Mouse (Mus musculus) liver, embryonic 15.5 days (tissue): ENCODE measurements around the gene Dkc1. TPM values are rescaled to one million over a fixed set of nuclear protein-coding genes. Genes with fewer than 3 reads are reported as not detected.
"Not testable (repeated sequence)": the region's sequence is repeated elsewhere in the genome, so short reads cannot be mapped to it uniquely, and the experiment has no call there.

Experiments
- ATAC-seq: fragments of 200-750 bp; cut with Nextera tagmentation; 2 replicates; pipeline ENCODE4 v1.8.0; 2017; ENCODE audit warnings: moderate number of reproducible peaks, mild to moderate bottlenecking, moderate library complexity; ENCODE audit not compliant: insufficient read depth
- H3K27ac ChIP-seq: fragments of 300-500 bp; sonication (generic); replicated peaks from 2 replicates; pipeline ENCODE4 v1.5.1; 2015; ENCODE audit warnings: mild to moderate bottlenecking, inconsistent platforms
- H3K27me3 ChIP-seq: fragments of 300-500 bp; sonication (generic); 2 replicates; pipeline ENCODE4 v1.6.1; 2015; ENCODE audit warnings: mild to moderate bottlenecking, inconsistent platforms
- H3K36me3 ChIP-seq: fragments of 300-500 bp; sonication (generic); replicated peaks from 2 replicates; pipeline ENCODE4 v1.6.1; 2015; ENCODE audit warnings: moderate library complexity, mild to moderate bottlenecking, inconsistent platforms
- H3K4me1 ChIP-seq: fragments of 300-500 bp; sonication (generic); replicated peaks from 2 replicates; pipeline ENCODE4 v1.6.1; 2015; ENCODE audit warnings: inconsistent platforms
- H3K4me2 ChIP-seq: fragments of 300-500 bp; sonication (generic); 2 replicates; pipeline ENCODE4 v1.6.1; 2015; ENCODE audit warnings: moderate library complexity, mild to moderate bottlenecking, inconsistent platforms
- H3K4me3 ChIP-seq: fragments of 300-500 bp; sonication (generic); replicated peaks from 2 replicates; pipeline ENCODE4 v1.5.1; 2015; ENCODE audit warnings: mild to moderate bottlenecking, inconsistent platforms
- H3K9ac ChIP-seq: fragments of 300-500 bp; sonication (generic); 2 replicates; pipeline ENCODE4 v1.6.1; 2015; ENCODE audit warnings: moderate library complexity, mild to moderate bottlenecking, inconsistent platforms
- H3K9me3 ChIP-seq: fragments of 300-500 bp; sonication (generic); replicated peaks from 2 replicates; pipeline ENCODE4 v1.6.1; 2016; ENCODE audit warnings: inconsistent platforms
- WGBS: fragments of 180-500 bp; shearing (Covaris S2); methylation state at CpG from one replicate; pipeline ENCODE4 v1.1.7; 2015; ENCODE audit warnings: mixed read lengths; ENCODE audit not compliant: insufficient replicate concordance; 5-methylcytosine and 5-hydroxymethylcytosine counted together
- polyA plus RNA-seq: library from polyadenylated mRNA; unstranded; fragments of >200 nt; fragmentation: Nextera tagmentation; extraction: Ambion mirVana; gene quantifications from 2 replicates; pipeline ENCODE4 v1.2.1, GENCODE M21; 2015

Dkc1 gene
- polyA plus RNA-seq, 1 experiment from 2014 or later = 73.9 TPM

- H3K9ac ChIP-seq, H3K9me3 ChIP-seq, H3K27me3 ChIP-seq, H3K36me3 ChIP-seq, H3K4me1 ChIP-seq, H3K27ac ChIP-seq: not testable (repeated sequence)
- peak overlapping the region; percentile 31 for H3K4me3 ChIP-seq
- peak overlapping the region; percentile 62 for H3K4me2 ChIP-seq
- 18% methylated on average over 25 of the region's 42 CpGs for WGBS
- peak; percentile 74 for ATAC-seq
Measured at GRCm38 (mm10) chrX:75143124-75143555, 47.5 kb downstream of the Dkc1 start.

GRCm38 (mm10) chrX:75148414-75148813, 52.8 kb downstream of the Dkc1 start:
- Histone ChIP-seq H3K27me3 (no peaks in the 10 kb centered on the region), H3K4me2 (no peak overlapping the region), H3K4me1 (peaks cover 5% of the 10 kb centered on the region), H3K9ac (no peak overlapping the region), H3K9me3 (no peaks in the 10 kb centered on the region), H3K4me3 (no peak overlapping the region), H3K36me3 (no peaks in the 10 kb centered on the region), H3K27ac (no peak overlapping the region)
- WGBS = 58% methylated on average over 4 of the region's 4 CpGs
- no peak for ATAC-seq

- H3K4me2 ChIP-seq = no peak overlapping the region
- ATAC-seq = no peak
- H3K27ac ChIP-seq = no peak overlapping the region
- no peak overlapping the region for H3K4me3 ChIP-seq
- no peaks in the 10 kb centered on the region for H3K9me3 ChIP-seq
- H3K4me1 ChIP-seq = peaks cover 5% of the 10 kb centered on the region
- H3K36me3 ChIP-seq = no peaks in the 10 kb centered on the region
- no peaks in the 10 kb centered on the region for H3K27me3 ChIP-seq
- 51% methylated on average over 2 of the region's 2 CpGs for WGBS
- H3K9ac ChIP-seq = no peak overlapping the region
Measured at GRCm38 (mm10) chrX:75150304-75150703, 54.6 kb downstream of the Dkc1 start.

GRCm38 (mm10) chrX:75152249-75152648, 56.6 kb downstream of the Dkc1 start:
- Histone ChIP-seq H3K9ac (no peak overlapping the region), H3K9me3 (no peaks in the 10 kb centered on the region), H3K27me3 (no peaks in the 10 kb centered on the region), H3K4me3 (no peak overlapping the region), H3K4me2 (no peak overlapping the region), H3K4me1 (peaks cover 13% of the 10 kb centered on the region), H3K27ac (no peak overlapping the region), H3K36me3 (no peaks in the 10 kb centered on the region)
- 40% methylated on average over 1 of the region's 1 CpGs for WGBS
- ATAC-seq = no peak

GRCm38 (mm10) chrX:75155576-75156243, 60.1 kb downstream of the Dkc1 start:
- peak; percentile 97 for ATAC-seq
- Histone ChIP-seq H3K27me3 (no peaks in the 10 kb centered on the region), H3K4me3 (peak overlapping the region; percentile 45), H3K36me3 (no peaks in the 10 kb centered on the region), H3K27ac (no peak overlapping the region), H3K9me3 (no peaks in the 10 kb centered on the region), H3K4me2 (peak overlapping the region; percentile 73), H3K9ac (peak overlapping the region; percentile 25; the same call in 1 of the 2 replicates), H3K4me1 (0 out of 2 replicates have a peak, but pooled peaks cover 8% of the 10 kb centered on the region)
- WGBS = 6% methylated on average over 40 of the region's 49 CpGs

Other genes with a start within 250 kb of the Dkc1 start
- gene Gab3, start 10.4 kb upstream of the Dkc1 start, polyA plus RNA-seq = 1.2 and 1.6 TPM in 2 replicates
- 135 and 147 TPM in 2 replicates for gene Mpp1, start 35.2 kb downstream of the Dkc1 start, polyA plus RNA-seq
- not detected in 2 replicates for gene Smim9, start 67.9 kb downstream of the Dkc1 start, polyA plus RNA-seq